Mouse (Mus musculus) liver, embryonic 15.5 days (tissue): ENCODE measurements at regions not wholly inside any gene's neighbourhood (a gene's known extent, or its start where the extent isn't known, plus 50 kb on each side); places are given as distances from the start of the nearest gene placed in this dataset.

Source experiments
- ATAC-seq: fragments of 200-750 bp; cut with Nextera tagmentation; 2 replicates; pipeline ENCODE4 v1.8.0; 2017; ENCODE audit warnings: moderate number of reproducible peaks, mild to moderate bottlenecking, moderate library complexity; ENCODE audit not compliant: insufficient read depth
- H3K27ac ChIP-seq: fragments of 300-500 bp; sonication (generic); replicated peaks from 2 replicates; pipeline ENCODE4 v1.5.1; 2015; ENCODE audit warnings: mild to moderate bottlenecking, inconsistent platforms
- H3K27me3 ChIP-seq: fragments of 300-500 bp; sonication (generic); 2 replicates; pipeline ENCODE4 v1.6.1; 2015; ENCODE audit warnings: mild to moderate bottlenecking, inconsistent platforms
- H3K36me3 ChIP-seq: fragments of 300-500 bp; sonication (generic); replicated peaks from 2 replicates; pipeline ENCODE4 v1.6.1; 2015; ENCODE audit warnings: moderate library complexity, mild to moderate bottlenecking, inconsistent platforms
- H3K4me1 ChIP-seq: fragments of 300-500 bp; sonication (generic); replicated peaks from 2 replicates; pipeline ENCODE4 v1.6.1; 2015; ENCODE audit warnings: inconsistent platforms
- H3K4me2 ChIP-seq: fragments of 300-500 bp; sonication (generic); 2 replicates; pipeline ENCODE4 v1.6.1; 2015; ENCODE audit warnings: moderate library complexity, mild to moderate bottlenecking, inconsistent platforms
- H3K4me3 ChIP-seq: fragments of 300-500 bp; sonication (generic); replicated peaks from 2 replicates; pipeline ENCODE4 v1.5.1; 2015; ENCODE audit warnings: mild to moderate bottlenecking, inconsistent platforms
- H3K9ac ChIP-seq: fragments of 300-500 bp; sonication (generic); 2 replicates; pipeline ENCODE4 v1.6.1; 2015; ENCODE audit warnings: moderate library complexity, mild to moderate bottlenecking, inconsistent platforms
- H3K9me3 ChIP-seq: fragments of 300-500 bp; sonication (generic); replicated peaks from 2 replicates; pipeline ENCODE4 v1.6.1; 2016; ENCODE audit warnings: inconsistent platforms
- WGBS: fragments of 180-500 bp; shearing (Covaris S2); methylation state at CpG from one replicate; pipeline ENCODE4 v1.1.7; 2015; ENCODE audit warnings: mixed read lengths; ENCODE audit not compliant: insufficient replicate concordance; 5-methylcytosine and 5-hydroxymethylcytosine counted together

GRCm38 (mm10) chr10:84026798-84027197 is 304.1 kb downstream of the 1500009L16Rik start:
- Histone ChIP-seq H3K4me1 (no peaks in the 10 kb centered on the region), H3K9me3 (no peaks in the 10 kb centered on the region), H3K27me3 (no peaks in the 10 kb centered on the region), H3K4me3 (no peak overlapping the region), H3K4me2 (no peak overlapping the region), H3K27ac (no peak overlapping the region), H3K9ac (no peak overlapping the region), H3K36me3 (no peaks in the 10 kb centered on the region)
- WGBS: 37% methylated on average over 4 of the region's 4 CpGs
- no peak for ATAC-seq

DNA sequence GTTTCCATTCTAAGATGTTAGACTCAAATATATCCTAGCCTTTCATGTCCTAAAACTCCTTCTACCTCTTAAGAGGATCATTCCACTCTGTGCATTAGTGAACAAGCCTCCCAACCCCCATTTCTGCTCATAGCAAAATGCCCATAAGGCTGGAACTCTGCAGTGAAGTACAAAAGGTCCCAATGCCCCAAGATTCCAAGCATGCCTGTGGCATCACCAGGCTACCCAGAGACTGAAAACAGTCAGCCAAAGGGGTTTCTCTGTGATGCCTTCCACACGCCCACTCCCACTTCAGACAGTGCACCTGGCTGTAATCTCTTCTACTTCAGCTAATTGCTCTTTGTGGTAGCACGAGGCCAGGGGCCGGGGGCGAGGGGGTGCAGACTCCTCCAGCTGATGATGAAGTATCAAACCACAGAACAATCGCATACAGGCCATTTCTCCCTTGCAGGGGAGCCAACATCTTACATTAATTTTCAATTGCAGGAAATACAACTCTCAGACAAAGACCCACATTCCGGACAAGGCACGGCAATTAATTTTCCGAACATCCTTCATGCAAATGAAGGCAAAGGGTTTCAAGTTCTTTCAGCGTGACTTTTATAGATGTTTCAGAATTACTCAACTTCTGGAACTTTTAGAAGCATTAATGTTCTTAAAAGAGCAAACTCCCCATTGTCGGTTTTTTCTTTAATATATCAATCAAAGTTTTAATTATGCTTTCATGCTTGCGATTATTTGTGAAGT is 313.6 kb downstream of the 1500009L16Rik start:
- no peak overlapping the region for H3K27ac ChIP-seq
- no peaks in the 10 kb centered on the region for H3K4me1 ChIP-seq
- H3K9ac ChIP-seq: no peak overlapping the region
- WGBS: 67% methylated on average over 11 of the region's 11 CpGs
- H3K36me3 ChIP-seq: no peaks in the 10 kb centered on the region
- no peak overlapping the region for H3K4me2 ChIP-seq
- no peak for ATAC-seq
- H3K27me3 ChIP-seq: no peaks in the 10 kb centered on the region
- H3K9me3 ChIP-seq: no peaks in the 10 kb centered on the region
- H3K4me3 ChIP-seq: no peak overlapping the region

DNA sequence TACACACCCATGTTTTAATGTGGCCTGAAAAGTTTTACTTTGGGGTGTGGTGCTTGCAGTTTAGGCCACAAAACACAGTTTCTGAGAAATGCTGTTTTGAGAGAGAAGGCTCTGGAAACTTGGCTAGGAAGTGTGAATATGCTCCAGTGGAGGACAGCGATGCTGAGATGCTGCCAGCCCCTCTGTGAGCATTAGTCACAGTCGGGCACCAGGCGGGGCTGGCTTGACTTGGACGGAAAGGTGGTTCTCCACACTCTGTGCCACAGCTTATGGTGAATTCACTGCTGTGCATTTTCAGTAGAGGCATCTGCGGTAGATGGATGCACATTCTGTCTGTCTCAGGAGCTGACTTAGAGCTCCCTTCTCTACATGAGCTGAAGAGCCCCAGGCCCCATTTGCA is 326.0 kb downstream of the 1500009L16Rik start:
- H3K4me1 ChIP-seq: no peaks in the 10 kb centered on the region
- H3K36me3 ChIP-seq: no peaks in the 10 kb centered on the region
- no peak overlapping the region for H3K27ac ChIP-seq
- H3K4me2 ChIP-seq: no peak overlapping the region
- no peaks in the 10 kb centered on the region for H3K9me3 ChIP-seq
- WGBS: 68% methylated on average over 5 of the region's 5 CpGs
- ATAC-seq: no peak
- H3K4me3 ChIP-seq: no peak overlapping the region
- no peaks in the 10 kb centered on the region for H3K27me3 ChIP-seq
- H3K9ac ChIP-seq: no peak overlapping the region

- ATAC-seq: no peak
- no peak overlapping the region for H3K9ac ChIP-seq
- 66% methylated on average over 8 of the region's 8 CpGs for WGBS
- H3K4me3 ChIP-seq: no peak overlapping the region
- H3K4me2 ChIP-seq: no peak overlapping the region
- H3K4me1 ChIP-seq: peaks cover 4% of the 10 kb centered on the region
- no peaks in the 10 kb centered on the region for H3K27me3 ChIP-seq
- H3K36me3 ChIP-seq: no peaks in the 10 kb centered on the region
- no peak overlapping the region for H3K27ac ChIP-seq
- H3K9me3 ChIP-seq: no peaks in the 10 kb centered on the region
Observed at GRCm38 (mm10) chr10:84052696-84053095, 330.0 kb downstream of the 1500009L16Rik start.

DNA sequence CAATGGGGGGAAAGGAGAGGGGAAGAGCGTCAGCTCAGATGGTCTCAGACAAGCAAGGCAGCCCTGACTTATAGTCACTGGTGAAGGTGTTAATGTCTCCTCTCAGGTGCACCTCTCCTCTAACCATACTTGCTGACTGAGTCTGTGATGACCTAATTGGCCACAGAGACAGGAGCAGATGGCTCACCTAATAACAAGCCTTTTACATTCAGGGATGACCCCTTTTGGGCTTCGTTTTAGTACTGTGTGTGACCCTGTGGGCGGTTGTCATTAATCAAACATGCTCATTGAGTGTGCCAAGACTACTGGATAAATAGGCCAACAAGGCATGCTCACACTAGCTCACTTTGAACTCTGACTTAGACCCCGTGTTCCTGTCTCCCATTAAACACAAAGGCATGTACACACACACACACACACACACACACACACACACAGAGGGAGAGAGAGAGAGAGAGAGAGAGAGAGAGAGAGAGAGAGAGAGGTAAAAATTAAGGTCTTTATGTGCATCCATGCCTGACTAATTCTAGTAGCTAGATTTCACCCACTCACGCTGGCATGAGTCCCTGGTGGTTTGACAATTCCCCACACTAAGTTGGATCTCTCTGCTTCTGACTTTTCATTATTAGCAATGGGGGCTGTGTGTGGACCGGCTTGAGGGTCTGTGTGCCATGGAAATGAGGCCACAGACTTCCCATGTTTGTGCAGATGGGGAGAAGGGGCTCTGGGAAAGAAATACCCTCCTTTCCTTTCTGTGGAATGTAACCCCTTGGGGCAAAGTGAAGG is 332.1 kb downstream of the 1500009L16Rik start:
- H3K9ac ChIP-seq: no peak overlapping the region
- no peaks in the 10 kb centered on the region for H3K9me3 ChIP-seq
- no peak for ATAC-seq
- H3K4me1 ChIP-seq: peaks cover 4% of the 10 kb centered on the region
- no peak overlapping the region for H3K4me3 ChIP-seq
- H3K36me3 ChIP-seq: no peaks in the 10 kb centered on the region
- H3K27ac ChIP-seq: no peak overlapping the region
- 62% methylated on average over 6 of the region's 6 CpGs for WGBS
- H3K27me3 ChIP-seq: no peaks in the 10 kb centered on the region
- H3K4me2 ChIP-seq: no peak overlapping the region

DNA sequence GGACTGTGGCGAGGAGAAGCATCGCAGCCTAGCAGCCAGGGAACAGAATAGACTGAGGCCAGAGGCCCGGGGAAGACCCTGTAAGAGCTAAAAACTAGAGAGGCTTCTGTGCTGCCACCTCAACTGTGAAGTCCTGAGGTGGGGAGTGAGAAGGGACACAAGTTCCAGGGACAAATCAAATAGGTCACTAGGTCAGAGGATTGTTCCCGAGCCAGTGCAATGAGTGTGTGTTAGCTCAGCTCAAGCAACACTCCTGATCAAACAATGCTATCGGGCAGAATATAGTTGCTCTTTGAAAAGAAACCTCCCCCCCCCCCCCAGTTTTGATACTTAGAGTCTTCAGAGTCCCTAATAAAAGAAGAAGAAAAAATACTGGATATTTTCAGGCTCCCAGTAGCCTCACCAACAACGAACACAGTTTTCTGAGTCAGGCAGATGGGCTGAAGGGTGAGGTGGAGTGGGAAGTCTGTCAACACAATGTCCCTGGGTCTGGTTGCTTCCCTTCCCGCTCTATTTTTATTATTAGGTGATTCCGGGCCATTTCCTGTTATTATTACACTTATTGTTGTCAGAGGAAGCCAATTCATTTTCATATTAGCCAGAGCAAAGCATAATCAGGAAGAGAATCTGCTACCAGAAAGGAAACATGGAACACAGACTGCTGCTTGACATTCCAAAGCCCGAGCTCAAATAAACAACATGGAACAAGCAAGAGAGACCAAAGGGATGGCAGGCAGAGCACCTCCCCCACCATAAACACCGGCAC is 332.9 kb downstream of the 1500009L16Rik start:
- 57% methylated on average over 10 of the region's 10 CpGs for WGBS

GRCm38 (mm10) chr10:84056323-84057169 is 333.9 kb downstream of the 1500009L16Rik start:
- Histone ChIP-seq H3K4me2 (no peak overlapping the region), H3K9me3 (no peaks in the 10 kb centered on the region), H3K9ac (no peak overlapping the region), H3K4me1 (peaks cover 4% of the 10 kb centered on the region), H3K27ac (no peak overlapping the region), H3K4me3 (no peak overlapping the region), H3K27me3 (no peaks in the 10 kb centered on the region), H3K36me3 (no peaks in the 10 kb centered on the region)
- no peak for ATAC-seq
- WGBS: 63% methylated on average over 14 of the region's 14 CpGs

More for the DNA sequence above, 332.9 kb downstream of the 1500009L16Rik start:
- ATAC-seq: no peak
- peaks cover 4% of the 10 kb centered on the region for H3K4me1 ChIP-seq
- H3K27ac ChIP-seq: no peak overlapping the region
- H3K4me2 ChIP-seq: no peak overlapping the region
- H3K36me3 ChIP-seq: no peaks in the 10 kb centered on the region
- H3K27me3 ChIP-seq: no peaks in the 10 kb centered on the region
- no peak overlapping the region for H3K9ac ChIP-seq
- no peaks in the 10 kb centered on the region for H3K9me3 ChIP-seq
- H3K4me3 ChIP-seq: no peak overlapping the region

GRCm38 (mm10) chr10:84058301-84058700 is 335.6 kb downstream of the 1500009L16Rik start:
- H3K27me3 ChIP-seq: no peaks in the 10 kb centered on the region
- no peaks in the 10 kb centered on the region for H3K36me3 ChIP-seq
- ATAC-seq: no peak
- 79% methylated on average over 2 of the region's 2 CpGs for WGBS
- no peak overlapping the region for H3K4me3 ChIP-seq
- H3K4me2 ChIP-seq: no peak overlapping the region
- H3K9me3 ChIP-seq: no peaks in the 10 kb centered on the region
- H3K4me1 ChIP-seq: peaks cover 4% of the 10 kb centered on the region
- H3K27ac ChIP-seq: no peak overlapping the region
- H3K9ac ChIP-seq: no peak overlapping the region

DNA sequence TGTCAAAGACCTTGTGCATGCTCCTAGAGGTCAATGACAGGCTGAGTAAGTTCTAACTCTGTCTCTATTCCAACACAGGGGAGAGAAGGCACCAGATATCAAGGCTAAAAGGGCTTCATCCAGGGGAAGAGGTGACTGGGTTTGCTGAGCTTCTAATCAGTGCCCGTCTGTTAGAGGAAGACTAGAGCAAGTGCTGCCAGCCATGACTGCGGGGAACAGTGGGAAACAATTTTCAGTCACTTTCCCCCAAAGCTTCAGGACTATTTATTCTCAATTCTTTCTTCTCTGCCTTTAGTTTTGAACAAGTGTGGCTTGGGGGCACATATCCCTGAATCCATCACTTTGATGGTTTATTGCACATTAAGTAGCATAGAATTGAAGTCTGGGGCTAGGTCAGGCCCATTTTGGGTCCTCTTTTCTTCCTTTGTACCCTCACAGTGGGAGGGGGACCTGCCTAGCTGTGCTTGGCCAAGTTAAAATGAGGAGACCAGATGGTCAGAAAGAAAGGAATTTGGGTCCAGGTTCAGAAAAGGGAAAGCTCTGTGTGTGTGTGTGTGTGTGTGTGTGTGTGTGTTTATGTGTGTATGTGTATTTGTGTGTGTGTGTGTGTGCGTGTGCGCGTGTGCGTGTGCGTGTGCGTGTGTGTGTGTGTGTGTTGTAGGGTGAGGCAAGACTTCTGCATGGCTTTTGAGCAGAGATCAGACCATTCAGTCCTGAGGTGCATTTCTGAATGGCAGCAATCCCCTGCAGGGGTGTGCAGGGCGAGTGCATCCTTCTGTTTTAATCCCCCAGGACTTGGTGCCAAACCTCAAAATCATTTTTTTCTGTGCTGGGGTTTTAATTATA is 337.2 kb downstream of the 1500009L16Rik start:
- Histone ChIP-seq H3K27me3 (no peaks in the 10 kb centered on the region), H3K36me3 (no peaks in the 10 kb centered on the region), H3K4me1 (peaks cover 4% of the 10 kb centered on the region), H3K9ac (no peak overlapping the region), H3K4me3 (no peak overlapping the region), H3K9me3 (no peaks in the 10 kb centered on the region), H3K27ac (no peak overlapping the region), H3K4me2 (no peak overlapping the region)
- 75% methylated on average over 9 of the region's 9 CpGs for WGBS
- ATAC-seq: no peak
